Mouse (Mus musculus) lung, embryonic 14.5 days (tissue): Measurements from ENCODE around the gene Tamm41. TPM values are rescaled to one million over a fixed set of nuclear protein-coding genes. Genes with fewer than 3 reads are reported as not detected.

Experiments
- ATAC-seq: fragments of 200-750 bp; cut with Nextera tagmentation; 2 replicates; pipeline ENCODE4 v1.8.0; 2017; ENCODE audit warnings: mild to moderate bottlenecking, moderate TSS enrichment, moderate library complexity; ENCODE audit not compliant: insufficient read depth
- DNase-seq: peaks from one replicate; pipeline ENCODE4 v3.0.0-alpha.2; 2015
- H3K27ac ChIP-seq: fragments of 300-500 bp; sonication (generic); 2 replicates; pipeline ENCODE4 v1.5.1; 2014; ENCODE audit warnings: low read depth, mild to moderate bottlenecking, moderate library complexity
- H3K27me3 ChIP-seq: fragments of 300-500 bp; sonication (generic); 2 replicates; pipeline ENCODE4 v1.6.1; 2014; ENCODE audit warnings: low read length, control low read depth; ENCODE audit not compliant: insufficient read depth
- H3K36me3 ChIP-seq: fragments of 300-500 bp; sonication (generic); 2 replicates; pipeline ENCODE4 v1.6.1; 2014; ENCODE audit warnings: control low read depth; ENCODE audit not compliant: insufficient read depth
- H3K4me1 ChIP-seq: fragments of 300-500 bp; sonication (generic); 2 replicates; pipeline ENCODE4 v1.6.1; 2014; ENCODE audit warnings: antibody characterized with exemption, control low read depth; ENCODE audit not compliant: insufficient read depth
- H3K4me2 ChIP-seq: fragments of 300-500 bp; sonication (generic); 2 replicates; pipeline ENCODE4 v1.6.1; 2014; ENCODE audit warnings: mild to moderate bottlenecking
- H3K4me3 ChIP-seq: fragments of 300-500 bp; sonication (generic); 2 replicates; pipeline ENCODE4 v1.5.1; 2014; ENCODE audit warnings: low read depth, low read length
- H3K9ac ChIP-seq: fragments of 300-500 bp; sonication (generic); 2 replicates; pipeline ENCODE4 v1.6.1; 2014
- H3K9me3 ChIP-seq: fragments of 300-500 bp; sonication (generic); 2 replicates; pipeline ENCODE4 v1.6.1; 2016; ENCODE audit warnings: low read depth, low read length, control low read depth
- CTCF ChIP-seq: IDR thresholded peaks from 2 replicates; pipeline ENCODE4 v1.5.1; 2016; ENCODE audit warnings: antibody characterized with exemption, low read depth
- WGBS: fragments of 180-500 bp; shearing (Covaris S2); extraction: QIAGEN DNeasy Blood & Tissue Kit; methylation state at CpG from one replicate; pipeline ENCODE4 v1.1.7; 2014; 5-methylcytosine and 5-hydroxymethylcytosine counted together
- polyA plus RNA-seq: library from polyadenylated mRNA; unstranded; fragments of >200 nt; fragmentation: Nextera tagmentation; extraction: Ambion mirVana; gene quantifications from 2 replicates; pipeline ENCODE4 v1.2.1, GENCODE M21; 2014

Gene Tamm41
- polyA plus RNA-seq, 1 experiment from 2014 or later, result 76.7 TPM

- ATAC-seq (no peak), DNase-seq (peak; percentile 35)
- no peaks in the 10 kb centered on the region for H3K27me3 ChIP-seq
- peak; percentile 61 for TF ChIP-seq CTCF
- 41% methylated on average over 1 of the region's 1 CpGs for WGBS
- H3K27ac ChIP-seq, result no peak overlapping the region
- no peaks in the 10 kb centered on the region for H3K9me3 ChIP-seq
- H3K4me2 ChIP-seq, result no peak overlapping the region
- H3K4me3 ChIP-seq, result no peak overlapping the region
- no peak overlapping the region for H3K9ac ChIP-seq
- 0 out of 2 replicates have a peak, but pooled peaks cover 4% of the 10 kb centered on the region for H3K4me1 ChIP-seq
- no peaks in the 10 kb centered on the region for H3K36me3 ChIP-seq
Observed at GRCm38 (mm10) chr6:115044709-115045108, 7.0 kb upstream of the Tamm41 start.

- WGBS, result 70% methylated on average over 14 of the region's 14 CpGs
- TF ChIP-seq CTCF, result no peak
- no peaks in the 10 kb centered on the region for H3K36me3 ChIP-seq
- ATAC-seq (no peak), DNase-seq (no peak)
- no peak overlapping the region for H3K27ac ChIP-seq
- no peak overlapping the region for H3K9ac ChIP-seq
- H3K27me3 ChIP-seq, result no peaks in the 10 kb centered on the region
- no peak overlapping the region for H3K4me3 ChIP-seq
- no peaks in the 10 kb centered on the region for H3K9me3 ChIP-seq
- H3K4me1 ChIP-seq, result 0 out of 2 replicates have a peak, but pooled peaks cover 4% of the 10 kb centered on the region
- no peak overlapping the region for H3K4me2 ChIP-seq
Observed at GRCm38 (mm10) chr6:115043657-115044500, 6.2 kb upstream of the Tamm41 start.

GRCm38 (mm10) chr6:115042609-115043008 is 4.9 kb upstream of the Tamm41 start:
- Histone ChIP-seq H3K4me2 (no peak overlapping the region), H3K4me3 (no peak overlapping the region), H3K36me3 (no peaks in the 10 kb centered on the region), H3K27ac (no peak overlapping the region), H3K4me1 (0 out of 2 replicates have a peak, but pooled peaks cover 4% of the 10 kb centered on the region), H3K27me3 (no peaks in the 10 kb centered on the region), H3K9me3 (no peaks in the 10 kb centered on the region), H3K9ac (no peak overlapping the region)
- peak; percentile 33 for DNase-seq
- ATAC-seq, result no peak
- WGBS, result 18% methylated on average over 10 of the region's 10 CpGs
- no peak for TF ChIP-seq CTCF

GRCm38 (mm10) chr6:115033441-115033840 is 4.2 kb downstream of the Tamm41 start:
- Histone ChIP-seq H3K27ac (no peak overlapping the region), H3K9ac (no peak overlapping the region), H3K4me3 (no peak overlapping the region), H3K4me1 (peaks cover 8% of the 10 kb centered on the region), H3K9me3 (no peaks in the 10 kb centered on the region), H3K36me3 (peaks cover 40% of the 10 kb centered on the region), H3K27me3 (no peaks in the 10 kb centered on the region), H3K4me2 (no peak overlapping the region)
- DNase-seq, result no peak
- 91% methylated on average over 5 of the region's 5 CpGs for WGBS
- TF ChIP-seq CTCF, result no peak
- ATAC-seq, result no peak

- Histone ChIP-seq H3K27ac (no peak overlapping the region), H3K36me3 (peaks cover 57% of the 10 kb centered on the region), H3K9me3 (no peaks in the 10 kb centered on the region), H3K4me3 (no peak overlapping the region), H3K27me3 (no peaks in the 10 kb centered on the region), H3K4me1 (no peaks in the 10 kb centered on the region), H3K9ac (no peak overlapping the region), H3K4me2 (no peak overlapping the region)
- TF ChIP-seq CTCF, result peak; percentile 58
- WGBS, result 65% methylated on average over 2 of the region's 2 CpGs
- DNase-seq (peak; percentile 56), ATAC-seq (no peak)
Observed at GRCm38 (mm10) chr6:115030098-115030497, 7.6 kb downstream of the Tamm41 start.

GRCm38 (mm10) chr6:115029248-115029647 is 8.4 kb downstream of the Tamm41 start:
- peaks cover 65% of the 10 kb centered on the region for H3K36me3 ChIP-seq

GRCm38 (mm10) chr6:115027485-115027992 is 10.1 kb downstream of the Tamm41 start:
- DNase-seq (no peak), ATAC-seq (no peak)
- Histone ChIP-seq H3K36me3 (peaks cover 60% of the 10 kb centered on the region), H3K4me1 (no peaks in the 10 kb centered on the region), H3K4me2 (no peak overlapping the region), H3K27ac (no peak overlapping the region), H3K4me3 (no peak overlapping the region), H3K27me3 (no peaks in the 10 kb centered on the region), H3K9ac (no peak overlapping the region), H3K9me3 (no peaks in the 10 kb centered on the region)
- WGBS, result 88% methylated on average over 14 of the region's 14 CpGs
- no peak for TF ChIP-seq CTCF

More at GRCm38 (mm10) chr6:115029248-115029647, 8.4 kb downstream of the Tamm41 start:
- H3K4me3 ChIP-seq, result no peak overlapping the region
- DNase-seq, result peak; percentile 78
- H3K27ac ChIP-seq, result no peak overlapping the region
- H3K4me2 ChIP-seq, result no peak overlapping the region
- 55% methylated on average over 2 of the region's 2 CpGs for WGBS
- no peaks in the 10 kb centered on the region for H3K4me1 ChIP-seq
- peak; percentile 63 for TF ChIP-seq CTCF
- no peak for ATAC-seq
- H3K9ac ChIP-seq, result no peak overlapping the region
- H3K27me3 ChIP-seq, result no peaks in the 10 kb centered on the region
- no peaks in the 10 kb centered on the region for H3K9me3 ChIP-seq
